Mouse (Mus musculus): ENCODE data around the gene Ifitm5.

Gene Ifitm5

GRCm38 (mm10) chr7:140941222-140942051 lies 8.7 kb downstream of the Ifitm5 start, which contains the start of gene Pgghg:
Pgghg (plus strand) TSS chr7:140941391.
- CTCF ChIA-PET = interaction anchor here (0.5 to 1.4 kb wide), 6 partner anchors 11 to 235 kb away, joined by 3 to 5 read pairs (median 3); no protein-coding TSS in a partner anchor

GRCm38 (mm10) chr7:140939669-140940171 lies 10.4 kb downstream of the Ifitm5 start:
- CTCF ChIA-PET = no interaction called here

GRCm38 (mm10) chr7:140938896-140939295 lies 11.2 kb downstream of the Ifitm5 start:
- CTCF ChIA-PET = no interaction called here

- CTCF ChIA-PET = no interaction called here
These were observed 11.7 kb downstream of the Ifitm5 start for GRCm38 (mm10) chr7:140938436-140938835.

GRCm38 (mm10) chr7:140927181-140927580 lies 22.9 kb downstream of the Ifitm5 start:
- CTCF ChIA-PET = interaction anchor here (0.6 kb wide), 1 partner anchor 10 kb away, joined by 14 read pairs; no protein-coding TSS in a partner anchor

- CTCF ChIA-PET = no interaction called here
These were observed 26.9 kb downstream of the Ifitm5 start for GRCm38 (mm10) chr7:140923070-140923775.

GRCm38 (mm10) chr7:140922398-140923069 lies 27.6 kb downstream of the Ifitm5 start:
- CTCF ChIA-PET = no interaction called here

- CTCF ChIA-PET = interaction anchor here (0.6 to 0.7 kb wide), 2 partner anchors 13 to 262 kb away, joined by 3 to 4 read pairs; no protein-coding TSS in a partner anchor
These were observed 28.7 kb downstream of the Ifitm5 start for GRCm38 (mm10) chr7:140921225-140921975.

GRCm38 (mm10) chr7:140920418-140921029 lies 29.6 kb downstream of the Ifitm5 start, which contains the start of gene Nlrp6:
Nlrp6 (plus strand) TSS chr7:140920902.
- CTCF ChIA-PET = interaction anchor here (0.6 kb wide), 1 partner anchor 263 kb away, joined by 4 read pairs; no protein-coding TSS in a partner anchor

- CTCF ChIA-PET = interaction anchor here (0.6 kb wide), 1 partner anchor 228 kb away, joined by 6 read pairs; no protein-coding TSS in a partner anchor
These were observed 30.2 kb downstream of the Ifitm5 start for GRCm38 (mm10) chr7:140919911-140920310.

GRCm38 (mm10) chr7:140914031-140914690 lies 35.9 kb downstream of the Ifitm5 start:
- CTCF ChIA-PET = no interaction called here

- CTCF ChIA-PET = interaction anchor here (0.7 kb wide), 1 partner anchor 133 kb away, joined by 7 read pairs; no protein-coding TSS in a partner anchor
These were observed 37.1 kb downstream of the Ifitm5 start for GRCm38 (mm10) chr7:140912846-140913482.

- CTCF ChIA-PET = no interaction called here
These were observed 37.8 kb downstream of the Ifitm5 start for GRCm38 (mm10) chr7:140912293-140912692.

- CTCF ChIA-PET = interaction anchor here (0.6 to 3.1 kb wide), 6 partner anchors 13 to 177 kb away, joined by 3 to 21 read pairs (median 3); no protein-coding TSS in a partner anchor
These were observed 41.4 kb downstream of the Ifitm5 start for GRCm38 (mm10) chr7:140908634-140909107.

GRCm38 (mm10) chr7:140908181-140908580 lies 41.9 kb downstream of the Ifitm5 start:
- CTCF ChIA-PET = interaction anchor here (1.2 to 3.1 kb wide), 3 partner anchors 14 to 164 kb away, joined by 3 to 21 read pairs (median 3); no protein-coding TSS in a partner anchor

- CTCF ChIA-PET = interaction anchor here (1.2 to 3.1 kb wide), 3 partner anchors 14 to 165 kb away, joined by 3 to 21 read pairs (median 3); no protein-coding TSS in a partner anchor
These were observed 42.4 kb downstream of the Ifitm5 start for GRCm38 (mm10) chr7:140907697-140908096.

GRCm38 (mm10) chr7:140907131-140907530 lies 43.0 kb downstream of the Ifitm5 start:
- CTCF ChIA-PET = interaction anchor here (3.1 kb wide), 1 partner anchor 141 kb away, joined by 21 read pairs; no protein-coding TSS in a partner anchor

- CTCF ChIA-PET = interaction anchor here (0.7 to 0.9 kb wide), 2 partner anchors 10 to 60 kb away, joined by 4 to 5 read pairs; partner anchors contain the start of gene Scgb1c1
These were observed 44.4 kb downstream of the Ifitm5 start for GRCm38 (mm10) chr7:140905642-140906081.

Data from spleen, embryonic (tissue).